Mouse (Mus musculus) bone marrow macrophage, adult 2 months (primary cell): ENCODE results near the gene Bptf.
"Not testable (repeated sequence)": the region's sequence is repeated elsewhere in the genome, so short reads cannot be mapped to it uniquely, and the experiment has no call there.

Source experiments
- CTCF ChIP-seq: IDR thresholded peaks from 2 replicates; pipeline ENCODE4 v1.5.1; 2012; ENCODE audit warnings: low read depth, mild to moderate bottlenecking, low read length, moderate library complexity
- POLR2A ChIP-seq: IDR thresholded peaks from 2 replicates; pipeline ENCODE4 v1.6.1; 2012; ENCODE audit warnings: mild to moderate bottlenecking, low read depth, low read length, borderline replicate concordance

GRCm38 (mm10) chr11:107015535-107016187 lies 116.3 kb downstream of the Bptf start:
- TF ChIP-seq CTCF, POLR2A: not testable (repeated sequence)
